Mouse (Mus musculus): ENCODE results near the gene Vmn1r31. TPM values are rescaled to one million over a fixed set of nuclear protein-coding genes. Genes with fewer than 3 reads are reported as not detected.

The Vmn1r31 gene
- not detected for total RNA-seq (2022)

DNA sequence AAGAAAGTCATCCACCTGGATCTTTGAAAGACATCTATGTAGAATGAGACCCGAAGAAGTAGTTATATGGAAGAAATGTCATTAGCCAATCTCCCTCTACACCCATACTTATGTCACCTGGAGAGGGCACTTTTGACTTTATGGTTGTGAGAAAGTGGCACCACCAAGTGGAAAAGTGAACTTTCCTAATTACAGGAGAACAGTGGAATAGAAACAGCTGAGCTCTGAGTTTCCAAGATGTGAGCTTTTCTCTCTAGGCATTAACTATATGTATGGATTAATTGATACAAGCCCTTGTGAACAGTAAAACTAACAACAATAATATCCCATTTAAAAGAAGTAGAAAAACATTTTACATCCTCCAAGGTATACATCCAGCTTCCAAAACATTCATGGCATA is at the start of gene Vmn1r31:
Gene Vmn1r31, minus strand, starts transcription at position 101 of the 400 bp plus-strand sequence.
- no peak for DNase-seq (ENCODE audit: low spot score in 2 of 2)

GRCm38 (mm10) chr6:58443285-58443684 is 31.8 kb downstream of the Vmn1r31 start, which contains the start of gene Vmn1r30:
Gene Vmn1r30, minus strand, starts transcription at chr6:58443385.
- no peak for DNase-seq (ENCODE audit: low spot score in 2 of 2)

Other genes starting within 250 kb of the Vmn1r31 start
- gene Vmn1r28, start 213.3 kb downstream of the Vmn1r31 start, total RNA-seq (2022), result not detected
- gene Vmn1r29, start 173.8 kb downstream of the Vmn1r31 start, total RNA-seq (2022), result under 1 TPM in 1 of 4 experiments, not detected in 3; 0.11 TPM
- not detected for gene Vmn1r30, start 31.9 kb downstream of the Vmn1r31 start, total RNA-seq (2022)
- gene Abcg2, start 109.2 kb upstream of the Vmn1r31 start, total RNA-seq (2022), result 10 to 100 TPM; 18.3 to 27.8 (median 23.4) TPM